In the genomic region with DNA sequence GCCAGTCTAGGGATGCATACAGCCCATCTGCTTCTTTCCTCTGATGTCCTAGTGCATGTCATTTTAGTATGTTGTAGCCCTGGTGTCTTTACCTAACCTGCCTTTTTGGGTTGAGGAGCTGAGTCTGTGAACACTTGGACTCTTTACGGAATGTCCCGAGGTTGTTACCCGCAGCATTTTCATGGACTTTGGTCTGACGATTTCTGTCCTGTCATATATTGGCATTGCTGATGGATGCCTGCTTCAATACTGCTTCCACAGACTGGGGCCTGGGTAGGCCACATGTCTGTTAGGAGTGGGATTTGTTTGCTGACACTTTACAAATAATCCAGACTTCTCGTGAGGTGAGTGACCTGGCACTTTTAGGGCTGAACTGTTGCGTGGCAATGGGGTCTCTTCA, we compare ENCODE assay signal across 17 mouse cellular contexts. TPM values are rescaled to one million over a fixed set of nuclear protein-coding genes. Genes with fewer than 3 reads are reported as not detected.
DNase-seq lines count a peak whose midpoint lies in the region; ATAC-seq and TF ChIP-seq lines count a peak whose summit lies in the region.
"Had no signal": no experiment of that assay in that cellular context is flagged by ENCODE, and none has a peak within 500 bp of the region (broad histone marks: within the 10 kb centered on the region; RNA-seq: fewer than 3 reads in every experiment).

No protein-coding gene starts in this region.

- ATAC-seq in kidney, embryonic 16.5 days (ENCODE audit: low FRiP score, low TSS enrichment) = no peak
- ATAC-seq in kidney, embryonic 14.5 days (ENCODE audit: low FRiP score, low TSS enrichment) = no peak
- ATAC-seq in heart, embryonic 12.5 days (ENCODE audit: insufficient number of reproducible peaks, low FRiP score) = no peak
- ATAC-seq in hindbrain, embryonic 13.5 days (ENCODE audit: low FRiP score) = no peak
- ATAC-seq: forebrain, embryonic 15.5 days had no signal

- H3K9ac ChIP-seq in kidney, embryonic 16.5 days (replicated peaks; ENCODE audit: low read length) = no peak overlapping the region
- no peak overlapping the region for H3K9ac ChIP-seq in kidney, embryonic 14.5 days (ENCODE audit: low read depth, low read length)
- H3K9ac ChIP-seq in heart, embryonic 12.5 days = no peak overlapping the region
- no peak overlapping the region for H3K9ac ChIP-seq in hindbrain, embryonic 13.5 days
- H3K9ac ChIP-seq: embryonic facial prominence, embryonic 12.5 days; forebrain, embryonic 15.5 days had no signal

- DNase-seq in kidney, adult 11 months = peak; percentile 37
- DNase-seq in kidney, adult 9 months = peak; percentile 49
- no peak for DNase-seq in spleen, adult 2 months (ENCODE audit: low read depth in 1 of 2, low spot score in 2 of 2)
- DNase-seq in spleen, postnatal 4 days (ENCODE audit: low spot score in 2 of 2) = no peak
- DNase-seq: adrenal gland, postnatal 14 days; cerebellum, adult 11-12 months; cerebellum, adult 9-10 months; cerebellum, postnatal 25 days; gastrocnemius, postnatal 14 days; heart, adult 2 months had no signal

- no peaks in the 10 kb centered on the region for H3K27me3 ChIP-seq in kidney, embryonic 16.5 days (ENCODE audit: insufficient read depth, low read length)
- no peaks in the 10 kb centered on the region for H3K27me3 ChIP-seq in kidney, embryonic 14.5 days (ENCODE audit: control insufficient read depth, insufficient read depth, low read length)
- H3K27me3 ChIP-seq in spleen, adult 2 months (ENCODE audit: control insufficient read depth, insufficient read depth, low read length) = no peaks in the 10 kb centered on the region
- no peaks in the 10 kb centered on the region for H3K27me3 ChIP-seq in heart, embryonic 12.5 days (replicated peaks)
- no peaks in the 10 kb centered on the region for H3K27me3 ChIP-seq in hindbrain, embryonic 13.5 days
- H3K27me3 ChIP-seq: embryonic facial prominence, embryonic 12.5 days; forebrain, embryonic 15.5 days had no signal

- TF ChIP-seq CTCF in spleen, adult 2 months (IDR thresholded peaks at IDR 0.05; ENCODE audit: extremely low read depth, insufficient read depth, insufficient read length, insufficient replicate concordance) = no peak

- no peak overlapping the region for H3K27ac ChIP-seq in kidney, embryonic 16.5 days (ENCODE audit: low read length)
- no peak overlapping the region for H3K27ac ChIP-seq in kidney, embryonic 14.5 days (ENCODE audit: low read depth, low read length)
- H3K27ac ChIP-seq in spleen, adult 2 months (ENCODE audit: insufficient read depth, low read length) = peak overlapping the region; percentile 19; the same call in 1 of the 2 replicates
- no peak overlapping the region for H3K27ac ChIP-seq in heart, embryonic 12.5 days (ENCODE audit: poor library complexity, severe bottlenecking)
- no peak overlapping the region for H3K27ac ChIP-seq in hindbrain, embryonic 13.5 days
- H3K27ac ChIP-seq: embryonic facial prominence, embryonic 12.5 days; forebrain, embryonic 15.5 days; heart, adult 2 months had no signal

- TF ChIP-seq POLR2A in spleen, adult 2 months (IDR thresholded peaks at IDR 0.05; ENCODE audit: low read depth, low read length) = no peak

- H3K4me1 ChIP-seq in kidney, embryonic 16.5 days (ENCODE audit: insufficient read depth, low read length) = peaks cover 7% of the 10 kb centered on the region
- H3K4me1 ChIP-seq in kidney, embryonic 14.5 days (ENCODE audit: control insufficient read depth, insufficient read depth, low read length) = no peaks in the 10 kb centered on the region
- H3K4me1 ChIP-seq in spleen, adult 2 months (ENCODE audit: control insufficient read depth, insufficient read depth, insufficient read length) = peaks cover 17% of the 10 kb centered on the region; the same call in 1 of the 2 replicates
- peaks cover 33% of the 10 kb centered on the region for H3K4me1 ChIP-seq in heart, embryonic 12.5 days (replicated peaks)
- H3K4me1 ChIP-seq in hindbrain, embryonic 13.5 days (replicated peaks) = no peaks in the 10 kb centered on the region
- H3K4me1 ChIP-seq: embryonic facial prominence, embryonic 12.5 days; forebrain, embryonic 15.5 days had no signal

- H3K4me3 ChIP-seq in kidney, embryonic 16.5 days (ENCODE audit: low read length) = no peak overlapping the region
- H3K4me3 ChIP-seq in kidney, embryonic 14.5 days (ENCODE audit: low read length) = no peak overlapping the region
- H3K4me3 ChIP-seq in spleen, adult 2 months (ENCODE audit: extremely low read depth, insufficient read depth, insufficient read length) = no peak overlapping the region
- H3K4me3 ChIP-seq in heart, embryonic 12.5 days = no peak overlapping the region
- H3K4me3 ChIP-seq in hindbrain, embryonic 13.5 days = no peak overlapping the region
- H3K4me3 ChIP-seq: embryonic facial prominence, embryonic 12.5 days; forebrain, embryonic 15.5 days; heart, adult 2 months had no signal

- no peaks in the 10 kb centered on the region for H3K9me3 ChIP-seq in kidney, embryonic 16.5 days (ENCODE audit: low read length)
- H3K9me3 ChIP-seq in kidney, embryonic 14.5 days (ENCODE audit: control insufficient read depth, low read length) = no peaks in the 10 kb centered on the region
- no peaks in the 10 kb centered on the region for H3K9me3 ChIP-seq in heart, embryonic 12.5 days (replicated peaks)
- no peaks in the 10 kb centered on the region for H3K9me3 ChIP-seq in hindbrain, embryonic 13.5 days
- H3K9me3 ChIP-seq: embryonic facial prominence, embryonic 12.5 days; forebrain, embryonic 15.5 days had no signal

- H3K4me2 ChIP-seq in kidney, embryonic 16.5 days (replicated peaks; ENCODE audit: low read depth, low read length) = no peak overlapping the region
- H3K4me2 ChIP-seq in kidney, embryonic 14.5 days (replicated peaks; ENCODE audit: low read depth, low read length) = no peak overlapping the region
- H3K4me2 ChIP-seq in heart, embryonic 12.5 days = no peak overlapping the region
- H3K4me2 ChIP-seq in hindbrain, embryonic 13.5 days = no peak overlapping the region
- H3K4me2 ChIP-seq: embryonic facial prominence, embryonic 12.5 days; forebrain, embryonic 15.5 days; heart, embryonic 11.5 days had no signal

- WGBS in kidney, embryonic 16.5 days = 88% methylated on average over 6 of the region's 6 CpGs
- 86% methylated on average over 6 of the region's 6 CpGs for WGBS in kidney, embryonic 14.5 days
- 87% methylated on average over 6 of the region's 6 CpGs for WGBS in spleen, adult 2 months
- 83% methylated on average over 6 of the region's 6 CpGs for WGBS in heart, embryonic 12.5 days
- WGBS in hindbrain, embryonic 13.5 days = 89% methylated on average over 6 of the region's 6 CpGs

- H3K36me3 ChIP-seq in kidney, embryonic 16.5 days (ENCODE audit: insufficient read depth, low read length) = no peaks in the 10 kb centered on the region
- H3K36me3 ChIP-seq in kidney, embryonic 14.5 days (ENCODE audit: control insufficient read depth, insufficient read depth, low read length) = peaks cover 6% of the 10 kb centered on the region; the same call in 1 of the 2 replicates
- no peaks in the 10 kb centered on the region for H3K36me3 ChIP-seq in spleen, adult 2 months (ENCODE audit: control insufficient read depth, insufficient read depth, low read length)
- H3K36me3 ChIP-seq in heart, embryonic 12.5 days = 0 out of 2 replicates have a peak, but pooled peaks cover 6% of the 10 kb centered on the region
- peaks cover 5% of the 10 kb centered on the region for H3K36me3 ChIP-seq in hindbrain, embryonic 13.5 days
- H3K36me3 ChIP-seq: forebrain, embryonic 15.5 days had no signal

RNA-seq across cellular contexts. Expression of a gene that starts 15.3 kb away (rescaled TPM):
- polyA plus RNA-seq in kidney, embryonic 16.5 days (2015; fragmentation: Nextera tagmentation; extraction: Ambion mirVana) = 77.5 and 79.1 TPM in 2 replicates
- 49.4 and 78.2 TPM in 2 replicates for polyA plus RNA-seq in kidney, embryonic 14.5 days (2014; fragmentation: Nextera tagmentation; extraction: Ambion mirVana)
- 45.3 and 61.2 TPM in 2 replicates for polyA plus RNA-seq in spleen, adult 2 months (2012; rRNA removed)
- polyA plus RNA-seq in heart, embryonic 12.5 days (2016; fragmentation: Nextera tagmentation; extraction: Ambion mirVana) = 56.9 and 63.3 TPM in 2 replicates
- 49.3 and 56.9 TPM in 2 replicates for polyA plus RNA-seq in hindbrain, embryonic 13.5 days (2015; fragmentation: Nextera tagmentation; extraction: Ambion mirVana)

RNA-seq across cellular contexts. Expression of a gene that starts 21.8 kb away (rescaled TPM):
- not detected in 2 replicates for polyA plus RNA-seq in kidney, embryonic 16.5 days (2015; fragmentation: Nextera tagmentation; extraction: Ambion mirVana)
- polyA plus RNA-seq in kidney, embryonic 14.5 days (2014; fragmentation: Nextera tagmentation; extraction: Ambion mirVana) = 0.17 and 0.42 TPM in 2 replicates
- polyA plus RNA-seq in spleen, adult 2 months (2012; rRNA removed) = 91.9 and 111 TPM in 2 replicates
- 0.17 and 0.29 TPM in 2 replicates for polyA plus RNA-seq in heart, embryonic 12.5 days (2016; fragmentation: Nextera tagmentation; extraction: Ambion mirVana)
- polyA plus RNA-seq in hindbrain, embryonic 13.5 days (2015; fragmentation: Nextera tagmentation; extraction: Ambion mirVana) = 0.21 and 0.36 TPM in 2 replicates

Comparison
In these comparisons a context has a peak if more than half of its experiments do, and no peak if none do; other contexts are left out.
1. DNase-seq: peak in kidney, adult 11 months (single experiment) and kidney, adult 9 months (single experiment); none in spleen, adult 2 months (0 of 2) and spleen, postnatal 4 days (0 of 2).
2. RNA of a gene that starts 21.8 kb away (polyA plus RNA-seq): 91.9 to 111 TPM in spleen, adult 2 months; 0.17 to 0.42 TPM in kidney, embryonic 14.5 days, 0.21 to 0.36 TPM in hindbrain, embryonic 13.5 days, 0.17 to 0.29 TPM in heart, embryonic 12.5 days and not detected in kidney, embryonic 16.5 days; every median in the first group is over 10 times any median in the second.